Mouse (Mus musculus) heart, adult 2 months (tissue): Measurements from ENCODE around the gene Atp13a2. TPM values are rescaled to one million over a fixed set of nuclear protein-coding genes. Genes with fewer than 3 reads are reported as not detected.
A peak's percentile ranks its signal among the peaks of the same experiment; 100 is the strongest.

Source experiments
- DNase-seq, 2 experiments: peaks; one replicate each; pipeline ENCODE4 v3.0.0; 2021
- H3K27ac ChIP-seq: fragments of 200-600 bp; 2 replicates; pipeline ENCODE4 v1.8.1; 2022
- H3K27me3 ChIP-seq: fragments of 200-500 bp; 2 replicates; pipeline ENCODE4 v1.6.1; 2012; ENCODE audit warnings: mild to moderate bottlenecking, low read length, inconsistent platforms, mixed read lengths; ENCODE audit not compliant: control insufficient read depth, insufficient read depth
- H3K36me3 ChIP-seq: fragments of 200-500 bp; 2 replicates; pipeline ENCODE4 v1.6.1; 2012; ENCODE audit warnings: low read length, inconsistent platforms; ENCODE audit not compliant: control insufficient read depth, insufficient read depth
- H3K4me1 ChIP-seq: fragments of 200-500 bp; 2 replicates; pipeline ENCODE4 v1.6.1; 2011; ENCODE audit warnings: low read length; ENCODE audit not compliant: control insufficient read depth, insufficient read depth
- H3K4me3 ChIP-seq: fragments of 200-600 bp; 2 replicates; pipeline ENCODE4 v1.8.1; 2022
- H3K79me2 ChIP-seq: fragments of 200-500 bp; replicated peaks from 2 replicates; pipeline ENCODE4 v1.6.1; 2012; ENCODE audit warnings: mild to moderate bottlenecking, inconsistent platforms, low read length, moderate library complexity, mixed read lengths; ENCODE audit not compliant: control insufficient read depth, insufficient read depth
- H3K9ac ChIP-seq: fragments of 200-500 bp; 2 replicates; pipeline ENCODE4 v1.6.1; 2012; ENCODE audit warnings: low read depth, mild to moderate bottlenecking, control low read depth, inconsistent platforms, low read length, mixed read lengths
- CTCF ChIP-seq: fragments of 200-600 bp; IDR thresholded peaks from 2 replicates; pipeline ENCODE4 v1.8.1; 2022; ENCODE audit warnings: antibody characterized with exemption, mild to moderate bottlenecking, moderate library complexity
- EP300 ChIP-seq: fragments of 200-500 bp; IDR thresholded peaks from 2 replicates; pipeline ENCODE4 v1.6.1; 2011; ENCODE audit warnings: low read depth, low read length, control low read depth; ENCODE audit not compliant: insufficient read depth
- POLR2A ChIP-seq: fragments of 200-500 bp; IDR thresholded peaks from 2 replicates; pipeline ENCODE4 v1.6.1; 2011; ENCODE audit warnings: mild to moderate bottlenecking, low read depth, low read length, control low read depth; ENCODE audit not compliant: insufficient read depth
- WGBS: fragments of 180-500 bp; shearing (Covaris S2); methylation state at CpG from one replicate; pipeline ENCODE4 v1.1.7; 2018; 5-methylcytosine and 5-hydroxymethylcytosine counted together
- intact Hi-C: fragments of 180-260 bp; cut with DNase I; formaldehyde crosslinking; loops from one replicate; pipeline ENCODE4 v1.15.1; 2025
- polyA plus RNA-seq: library from polyadenylated mRNA; depleted of rRNA; stranded (reverse); fragments of >200 nt; gene quantifications from 2 replicates; pipeline ENCODE4 v1.2.3, GENCODE M21; 2012
- total RNA-seq, 2 experiments: library from RNA; stranded (reverse); gene quantifications; 2 replicates each; pipeline ENCODE4 v1.2.3; 2021

Atp13a2 gene
- total and polyA plus RNA-seq, 3 experiments = 15.1 to 34.8 (median 17.7) TPM

- no peaks in the 10 kb centered on the region for H3K79me2 ChIP-seq
- DNase-seq = peak in 1 of 2 experiments; percentile 45
- 56% methylated on average over 7 of the region's 7 CpGs for WGBS
- intact Hi-C loops = no loop called here
- H3K9ac ChIP-seq = no peak overlapping the region
- H3K36me3 ChIP-seq = no peaks in the 10 kb centered on the region
- H3K27ac ChIP-seq = no peak overlapping the region
- H3K4me3 ChIP-seq = no peak overlapping the region
- no peak for TF ChIP-seq CTCF
- no peak for TF ChIP-seq EP300
- no peak for TF ChIP-seq POLR2A
- no peaks in the 10 kb centered on the region for H3K27me3 ChIP-seq
- peaks cover 6% of the 10 kb centered on the region for H3K4me1 ChIP-seq
Observed at GRCm38 (mm10) chr4:141015356-141015755, 28.7 kb downstream of the Atp13a2 start.

GRCm38 (mm10) chr4:141016311-141016710, 29.6 kb downstream of the Atp13a2 start:
- WGBS = 35% methylated on average over 9 of the region's 9 CpGs

GRCm38 (mm10) chr4:141017657-141018436, 31.2 kb downstream of the Atp13a2 start:
- TF ChIP-seq EP300 (no peak), CTCF (no peak), POLR2A (no peak)
- intact Hi-C loops = no loop called here
- Histone ChIP-seq H3K79me2 (no peaks in the 10 kb centered on the region), H3K4me1 (peaks cover 12% of the 10 kb centered on the region), H3K36me3 (no peaks in the 10 kb centered on the region), H3K9ac (no peak overlapping the region), H3K27ac (no peak overlapping the region), H3K27me3 (no peaks in the 10 kb centered on the region), H3K4me3 (no peak overlapping the region)
- 88% methylated on average over 29 of the region's 29 CpGs for WGBS
- no peak for DNase-seq

More at GRCm38 (mm10) chr4:141016311-141016710, 29.6 kb downstream of the Atp13a2 start:
- intact Hi-C loops = no loop called here
- Histone ChIP-seq H3K27me3 (no peaks in the 10 kb centered on the region), H3K27ac (no peak overlapping the region; the same call in 1 of the 2 replicates), H3K4me3 (no peak overlapping the region), H3K9ac (no peak overlapping the region), H3K36me3 (no peaks in the 10 kb centered on the region), H3K4me1 (peaks cover 12% of the 10 kb centered on the region), H3K79me2 (no peaks in the 10 kb centered on the region)
- TF ChIP-seq EP300 (0 out of 2 replicates have a peak, but pooled peaks have one; percentile 13), POLR2A (no peak)
- DNase-seq = peak; percentile 41 to 55

GRCm38 (mm10) chr4:141020220-141020619, 33.5 kb downstream of the Atp13a2 start:
- WGBS = 95% methylated on average over 17 of the region's 17 CpGs
- H3K79me2 ChIP-seq = no peaks in the 10 kb centered on the region
- no peak for TF ChIP-seq POLR2A
- TF ChIP-seq CTCF = no peak
- no peak for TF ChIP-seq EP300
- H3K27me3 ChIP-seq = no peaks in the 10 kb centered on the region
- no peak overlapping the region for H3K9ac ChIP-seq
- no peak overlapping the region for H3K4me3 ChIP-seq
- DNase-seq = no peak
- H3K4me1 ChIP-seq = peaks cover 13% of the 10 kb centered on the region
- H3K27ac ChIP-seq = no peak overlapping the region
- intact Hi-C loops = loop anchor here (10.0 kb wide), 1 partner anchor 295 kb away; no protein-coding TSS in a partner anchor
- H3K36me3 ChIP-seq = no peaks in the 10 kb centered on the region

- DNase-seq = peak; percentile 68 to 76
- Histone ChIP-seq H3K4me1 (peaks cover 12% of the 10 kb centered on the region), H3K27me3 (no peaks in the 10 kb centered on the region), H3K36me3 (no peaks in the 10 kb centered on the region), H3K4me3 (no peak overlapping the region), H3K9ac (0 out of 2 replicates have a peak overlapping the region, but pooled peaks have one; percentile 33), H3K79me2 (no peaks in the 10 kb centered on the region), H3K27ac (peak overlapping the region; percentile 26; the same call in 1 of the 2 replicates)
- intact Hi-C loops = loop anchor here (10.0 kb wide), 1 partner anchor 296 kb away; no protein-coding TSS in a partner anchor
- TF ChIP-seq CTCF (no peak), POLR2A (no peak), EP300 (no peak)
- WGBS = 25% methylated on average over 14 of the region's 14 CpGs
Observed at GRCm38 (mm10) chr4:141020811-141021613, 34.3 kb downstream of the Atp13a2 start.
